Mouse (Mus musculus) stomach, postnatal 0 days (tissue): ENCODE measurements around the gene Cd8a.

Source experiments
- CTCF ChIP-seq: IDR thresholded peaks from 2 replicates; pipeline ENCODE4 v1.5.1; 2016; ENCODE audit warnings: antibody characterized with exemption, low read depth, mild to moderate bottlenecking, moderate library complexity
- EP300 ChIP-seq: optimal IDR thresholded peaks from 2 replicates; pipeline ENCODE3; 2016; ENCODE audit warnings: antibody characterized with exemption

DNA sequence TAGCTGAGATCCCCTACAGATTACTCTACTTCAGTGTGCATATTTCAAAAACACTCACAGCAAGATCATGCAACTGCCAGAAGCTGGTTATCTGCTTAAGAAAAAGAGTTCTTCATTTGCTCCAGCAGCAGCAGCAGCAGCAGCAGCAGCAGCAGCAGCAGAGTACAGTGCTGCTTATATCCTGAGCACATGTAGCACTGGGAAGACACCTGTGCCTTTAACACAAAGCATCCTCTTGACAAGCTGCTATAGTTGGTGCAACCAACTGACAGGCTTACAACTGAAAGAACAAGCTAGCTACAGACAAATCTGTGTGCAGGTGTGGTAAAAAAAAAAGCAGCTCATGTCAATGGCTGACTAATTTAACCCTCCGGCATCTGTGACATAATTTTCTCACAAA is 22.8 kb downstream of the Cd8a start:
- no peak for TF ChIP-seq CTCF
- TF ChIP-seq EP300, result no peak
